Mouse (Mus musculus) liver, embryonic 13.5 days (tissue): ENCODE results near the gene Mtcl1. TPM values are rescaled to one million over a fixed set of nuclear protein-coding genes. Genes with fewer than 3 reads are reported as not detected.

Experiments
- ATAC-seq: fragments of 200-750 bp; cut with Nextera tagmentation; 2 replicates; pipeline ENCODE4 v1.8.0; 2017; ENCODE audit warnings: low read depth, mild to moderate bottlenecking, moderate number of reproducible peaks, moderate library complexity
- DNase-seq: peaks from one replicate; pipeline ENCODE4 v3.0.0; 2022
- H3K27ac ChIP-seq: fragments of 300-500 bp; sonication (generic); 2 replicates; pipeline ENCODE4 v1.5.1; 2015; ENCODE audit warnings: moderate library complexity, mild to moderate bottlenecking, inconsistent platforms
- H3K27me3 ChIP-seq: fragments of 300-500 bp; sonication (generic); 2 replicates; pipeline ENCODE4 v1.6.1; 2015; ENCODE audit warnings: mild to moderate bottlenecking, inconsistent platforms
- H3K36me3 ChIP-seq: fragments of 300-500 bp; sonication (generic); 2 replicates; pipeline ENCODE4 v1.6.1; 2015; ENCODE audit warnings: mild to moderate bottlenecking, inconsistent platforms
- H3K4me1 ChIP-seq: fragments of 300-500 bp; sonication (generic); replicated peaks from 2 replicates; pipeline ENCODE4 v1.6.1; 2015; ENCODE audit warnings: inconsistent platforms
- H3K4me2 ChIP-seq: fragments of 300-500 bp; sonication (generic); 2 replicates; pipeline ENCODE4 v1.6.1; 2015; ENCODE audit warnings: inconsistent platforms, mild to moderate bottlenecking, moderate library complexity
- H3K4me3 ChIP-seq: fragments of 300-500 bp; sonication (generic); replicated peaks from 2 replicates; pipeline ENCODE4 v1.5.1; 2015; ENCODE audit warnings: mild to moderate bottlenecking, inconsistent platforms
- H3K9ac ChIP-seq: fragments of 300-500 bp; sonication (generic); 2 replicates; pipeline ENCODE4 v1.6.1; 2015; ENCODE audit warnings: mild to moderate bottlenecking, inconsistent platforms
- H3K9me3 ChIP-seq: fragments of 300-500 bp; sonication (generic); replicated peaks from 2 replicates; pipeline ENCODE4 v1.6.1; 2016; ENCODE audit warnings: inconsistent platforms
- WGBS: fragments of 180-500 bp; shearing (Covaris S2); methylation state at CpG from one replicate; pipeline ENCODE4 v1.1.7; 2015; ENCODE audit not compliant: insufficient replicate concordance; 5-methylcytosine and 5-hydroxymethylcytosine counted together
- polyA plus RNA-seq: library from polyadenylated mRNA; unstranded; fragments of >200 nt; fragmentation: Nextera tagmentation; extraction: Ambion mirVana; gene quantifications from 2 replicates; pipeline ENCODE4 v1.2.1, GENCODE M21; 2015

Gene Mtcl1
- polyA plus RNA-seq, 1 experiment from 2014 or later: 0.12 TPM

DNA sequence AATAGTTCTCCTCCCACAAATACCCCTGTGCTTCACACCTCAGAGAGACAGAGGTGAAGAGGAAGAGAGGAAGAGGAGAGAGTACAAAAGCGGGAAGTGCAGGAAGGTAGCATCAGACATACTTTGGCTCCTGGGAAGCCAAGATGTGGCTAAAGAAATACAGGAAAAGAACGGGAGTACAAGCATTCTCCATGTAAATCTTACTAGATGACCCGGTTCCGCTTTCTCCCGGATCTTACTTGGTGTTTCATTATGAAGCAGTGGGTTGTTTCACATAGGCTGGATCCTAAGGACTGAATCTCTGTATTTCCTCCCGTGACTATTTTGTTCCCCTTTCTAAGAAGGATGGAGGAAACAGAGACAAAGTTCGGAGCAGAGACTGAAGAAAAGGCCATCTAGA lies 43.9 kb downstream of the Mtcl1 start:
- no peak overlapping the region for H3K9ac ChIP-seq
- H3K27me3 ChIP-seq: peaks cover 8% of the 10 kb centered on the region; the same call in 1 of the 2 replicates
- H3K9me3 ChIP-seq: no peaks in the 10 kb centered on the region
- ATAC-seq: no peak
- no peak overlapping the region for H3K27ac ChIP-seq
- 33% methylated on average over 7 of the region's 7 CpGs for WGBS
- no peaks in the 10 kb centered on the region for H3K4me1 ChIP-seq
- no peak overlapping the region for H3K4me3 ChIP-seq
- no peak overlapping the region for H3K4me2 ChIP-seq
- H3K36me3 ChIP-seq: no peaks in the 10 kb centered on the region
- no peak for DNase-seq

DNA sequence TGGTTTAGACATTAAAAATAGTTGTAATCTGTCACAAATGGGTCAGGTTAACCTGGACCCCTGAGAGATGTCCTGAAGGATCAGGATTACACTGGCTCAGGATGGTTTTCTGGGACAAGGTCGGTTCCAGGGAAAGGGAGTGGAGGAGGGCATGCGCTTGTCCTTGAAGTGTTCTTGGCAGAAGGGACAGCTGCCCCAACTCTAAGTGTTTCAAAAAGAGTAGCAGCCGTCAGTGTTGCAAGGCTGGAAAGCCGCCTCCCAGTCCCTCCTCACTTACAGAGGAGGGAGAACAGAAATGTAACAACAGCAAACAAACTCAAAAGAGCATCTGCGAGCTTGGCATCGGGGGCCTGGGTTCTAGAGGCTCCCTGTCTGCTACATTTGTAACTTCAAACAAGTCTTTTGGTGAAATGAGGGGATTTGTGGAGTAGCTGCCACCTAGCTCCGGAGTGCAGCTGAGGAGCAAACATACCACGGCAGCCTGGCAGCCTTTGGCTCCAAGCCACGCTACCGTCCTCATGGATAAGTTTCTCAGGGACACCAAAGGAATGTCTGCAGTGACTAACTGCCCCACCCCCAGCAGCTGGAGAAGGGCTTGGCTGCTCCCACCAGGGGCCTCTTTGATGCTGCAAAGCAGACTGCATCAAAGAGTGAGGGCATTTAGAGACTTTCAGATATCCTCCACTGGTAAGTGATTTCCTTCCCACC lies 44.5 kb downstream of the Mtcl1 start:
- H3K27me3 ChIP-seq: peaks cover 8% of the 10 kb centered on the region; the same call in 1 of the 2 replicates
- no peak overlapping the region for H3K4me2 ChIP-seq
- H3K4me3 ChIP-seq: no peak overlapping the region
- WGBS: 19% methylated on average over 10 of the region's 10 CpGs
- no peaks in the 10 kb centered on the region for H3K36me3 ChIP-seq
- ATAC-seq: no peak
- DNase-seq: no peak
- H3K27ac ChIP-seq: no peak overlapping the region
- H3K9me3 ChIP-seq: no peaks in the 10 kb centered on the region
- H3K4me1 ChIP-seq: no peaks in the 10 kb centered on the region
- no peak overlapping the region for H3K9ac ChIP-seq

DNA sequence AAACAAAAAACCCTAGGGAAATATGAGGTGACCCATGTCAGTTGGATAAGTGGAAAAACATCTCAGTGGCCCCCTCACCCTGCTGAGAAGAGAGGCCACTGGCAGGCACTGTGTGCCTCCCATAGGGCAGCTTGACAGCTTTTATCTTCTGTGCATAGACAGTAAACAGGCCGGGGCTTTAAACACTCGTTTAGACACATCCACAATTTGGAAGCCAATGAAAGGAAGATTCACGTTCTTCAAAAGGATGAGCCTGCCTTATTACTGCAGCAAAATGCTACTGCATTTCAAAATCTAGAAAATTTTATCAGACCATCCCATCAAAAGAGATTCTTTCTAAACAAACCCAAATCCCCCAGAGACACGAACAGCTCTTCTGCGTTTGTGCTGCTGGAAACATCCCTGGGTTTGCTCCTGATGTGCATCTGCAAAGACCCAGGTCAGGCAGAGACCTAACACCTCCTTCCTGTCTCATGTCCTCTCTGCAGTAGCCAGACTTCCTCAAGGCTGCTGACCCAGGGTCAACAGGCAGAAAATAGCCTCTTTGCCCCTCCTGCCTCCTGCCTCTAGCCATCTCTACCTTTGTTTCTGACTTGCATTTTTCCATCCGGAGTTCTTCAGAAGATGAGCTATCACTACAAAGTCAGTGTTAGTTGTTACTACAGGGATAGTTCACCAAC lies 46.6 kb downstream of the Mtcl1 start:
- Histone ChIP-seq H3K9me3 (no peaks in the 10 kb centered on the region), H3K4me3 (no peak overlapping the region), H3K27ac (no peak overlapping the region), H3K4me1 (no peaks in the 10 kb centered on the region), H3K9ac (no peak overlapping the region), H3K27me3 (peaks cover 8% of the 10 kb centered on the region; the same call in 1 of the 2 replicates), H3K36me3 (no peaks in the 10 kb centered on the region), H3K4me2 (no peak overlapping the region)
- DNase-seq (no peak), ATAC-seq (no peak)
- WGBS: 22% methylated on average over 6 of the region's 6 CpGs

DNA sequence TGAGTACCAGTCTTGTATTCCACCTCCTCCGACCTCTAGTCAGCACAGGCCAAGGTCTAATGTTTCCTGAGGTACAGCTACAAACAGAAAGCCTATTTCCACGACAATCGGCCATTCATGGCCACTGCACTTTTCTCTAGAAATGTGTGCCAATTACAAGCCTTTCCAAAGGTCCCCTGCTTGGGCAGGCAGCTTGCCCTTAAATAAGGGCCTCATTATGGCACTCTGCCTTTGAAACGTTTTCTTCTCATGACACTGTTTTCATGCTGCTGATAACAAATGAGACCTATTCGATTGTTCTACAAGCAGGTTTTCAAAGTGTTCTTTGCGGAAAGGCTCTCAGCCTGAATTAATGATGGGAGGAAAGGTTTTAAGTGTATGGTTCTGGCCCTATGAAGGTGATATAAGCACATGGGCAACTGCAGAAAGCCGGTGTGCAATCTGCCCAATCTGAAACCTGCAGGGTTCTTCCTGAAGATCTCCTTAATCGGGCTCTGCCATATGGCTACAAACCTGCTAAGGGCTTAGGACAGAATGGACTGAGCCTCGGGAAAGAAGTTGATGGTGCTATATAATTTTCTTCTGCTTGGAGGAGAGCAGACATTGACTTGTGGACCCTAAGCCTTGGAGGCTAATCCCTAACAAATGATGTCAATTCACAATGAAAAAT lies 47.8 kb downstream of the Mtcl1 start:
- Histone ChIP-seq H3K4me2 (no peak overlapping the region), H3K36me3 (no peaks in the 10 kb centered on the region), H3K4me1 (no peaks in the 10 kb centered on the region), H3K9me3 (no peaks in the 10 kb centered on the region), H3K9ac (no peak overlapping the region), H3K27ac (no peak overlapping the region), H3K4me3 (no peak overlapping the region), H3K27me3 (peaks cover 8% of the 10 kb centered on the region; the same call in 1 of the 2 replicates)
- ATAC-seq (no peak), DNase-seq (no peak)
- WGBS: 58% methylated on average over 9 of the region's 9 CpGs

DNA sequence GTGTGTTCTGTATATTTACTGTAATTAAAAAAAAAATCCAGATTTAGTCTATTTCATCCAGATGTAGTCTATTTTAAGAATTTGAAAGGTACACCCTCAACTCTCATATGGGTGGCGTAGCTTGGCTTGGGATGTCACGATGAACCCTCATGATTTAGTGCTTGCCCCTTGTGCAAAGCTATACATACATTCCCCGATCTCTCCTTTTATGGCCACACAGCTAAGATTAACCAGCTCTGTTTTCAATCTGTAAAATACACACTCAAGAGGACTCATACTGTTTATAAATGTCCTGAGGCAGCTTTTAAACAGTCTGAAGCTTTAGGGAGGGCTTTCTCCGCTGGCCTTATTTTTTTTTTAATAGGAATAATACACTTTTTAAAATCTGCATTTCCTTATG lies 49.8 kb downstream of the Mtcl1 start:
- peaks cover 3% of the 10 kb centered on the region; the same call in 1 of the 2 replicates for H3K27me3 ChIP-seq
- H3K9me3 ChIP-seq: peaks cover 5% of the 10 kb centered on the region; the same call in 1 of the 2 replicates
- DNase-seq (no peak), ATAC-seq (no peak)
- 75% methylated on average over 4 of the region's 4 CpGs for WGBS
- H3K27ac ChIP-seq: no peak overlapping the region
- no peak overlapping the region for H3K4me3 ChIP-seq
- no peak overlapping the region for H3K4me2 ChIP-seq
- no peaks in the 10 kb centered on the region for H3K4me1 ChIP-seq
- H3K9ac ChIP-seq: no peak overlapping the region
- no peaks in the 10 kb centered on the region for H3K36me3 ChIP-seq

DNA sequence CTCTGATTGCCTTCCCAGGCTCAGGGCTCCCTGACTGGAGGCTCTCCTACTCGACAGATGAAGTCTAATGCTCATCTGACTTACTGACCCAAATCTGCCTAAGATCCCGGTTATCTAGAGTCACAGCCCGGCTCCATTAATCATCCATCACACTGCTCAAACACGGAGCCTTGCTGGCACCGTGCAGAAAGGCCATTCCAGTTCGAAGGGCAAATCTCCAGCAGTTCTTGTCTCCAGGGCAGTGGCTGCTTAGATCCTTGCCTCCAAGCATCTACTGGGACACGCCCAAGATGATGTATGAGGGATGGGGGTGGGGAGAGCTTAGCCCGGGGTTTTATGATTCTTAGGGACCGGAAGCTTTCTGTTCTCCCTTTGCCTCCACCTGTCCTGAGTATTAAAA lies 55.0 kb downstream of the Mtcl1 start:
- DNase-seq (no peak), ATAC-seq (no peak)
- Histone ChIP-seq H3K4me2 (no peak overlapping the region), H3K9ac (no peak overlapping the region), H3K9me3 (peaks cover 5% of the 10 kb centered on the region; the same call in 1 of the 2 replicates), H3K27ac (no peak overlapping the region), H3K27me3 (no peaks in the 10 kb centered on the region), H3K36me3 (no peaks in the 10 kb centered on the region), H3K4me3 (no peak overlapping the region), H3K4me1 (no peaks in the 10 kb centered on the region)
- 61% methylated on average over 9 of the region's 9 CpGs for WGBS

DNA sequence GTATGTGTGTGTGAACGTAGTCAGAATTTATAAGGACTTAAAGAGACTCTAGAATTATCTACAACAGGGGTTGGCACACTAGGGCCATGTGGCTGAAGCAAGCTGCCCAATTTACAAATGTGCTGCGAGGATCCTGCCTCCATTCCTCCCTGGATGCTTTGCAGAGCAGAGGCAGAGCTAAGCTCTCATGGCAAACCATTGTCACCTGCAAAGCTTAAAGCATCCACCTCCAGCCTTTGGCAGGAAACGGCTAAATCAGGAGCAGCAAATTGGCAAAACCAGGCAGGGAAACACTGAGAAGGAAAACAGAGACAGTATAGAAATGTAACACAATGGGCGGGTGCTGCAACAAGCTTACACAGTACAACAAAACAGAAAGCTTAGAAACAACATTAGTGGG lies 61.2 kb downstream of the Mtcl1 start:
- no peak overlapping the region for H3K4me3 ChIP-seq
- DNase-seq: no peak
- H3K36me3 ChIP-seq: no peaks in the 10 kb centered on the region
- 58% methylated on average over 4 of the region's 4 CpGs for WGBS
- no peak for ATAC-seq
- H3K9ac ChIP-seq: no peak overlapping the region
- H3K4me1 ChIP-seq: no peaks in the 10 kb centered on the region
- H3K27ac ChIP-seq: no peak overlapping the region
- H3K4me2 ChIP-seq: no peak overlapping the region
- H3K27me3 ChIP-seq: no peaks in the 10 kb centered on the region
- no peaks in the 10 kb centered on the region for H3K9me3 ChIP-seq

DNA sequence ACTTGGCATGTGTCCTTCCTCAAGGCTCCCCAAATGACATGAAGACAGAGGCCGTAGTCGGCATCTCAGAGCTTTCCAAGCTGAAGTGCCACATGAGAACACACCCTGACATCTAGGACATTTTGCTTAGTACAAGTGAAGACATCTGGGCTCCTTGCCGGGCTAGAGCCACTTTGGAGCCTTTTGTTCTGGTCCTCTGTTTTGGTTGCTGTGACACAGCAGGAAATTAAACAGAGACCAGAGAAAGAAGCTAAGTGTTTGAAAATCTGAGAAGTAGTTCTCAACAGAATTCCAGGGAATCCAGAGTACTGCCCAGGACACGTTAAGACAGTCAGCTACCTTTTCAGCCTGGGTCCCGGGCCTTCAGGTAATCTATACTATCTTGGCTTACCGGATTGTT lies 68.2 kb downstream of the Mtcl1 start:
- WGBS: 71% methylated on average over 6 of the region's 6 CpGs
- H3K27ac ChIP-seq: no peak overlapping the region
- no peak overlapping the region for H3K4me3 ChIP-seq
- no peaks in the 10 kb centered on the region for H3K36me3 ChIP-seq
- DNase-seq: no peak
- H3K9me3 ChIP-seq: no peaks in the 10 kb centered on the region
- H3K4me1 ChIP-seq: no peaks in the 10 kb centered on the region
- no peak overlapping the region for H3K4me2 ChIP-seq
- ATAC-seq: no peak
- H3K9ac ChIP-seq: no peak overlapping the region
- H3K27me3 ChIP-seq: no peaks in the 10 kb centered on the region

DNA sequence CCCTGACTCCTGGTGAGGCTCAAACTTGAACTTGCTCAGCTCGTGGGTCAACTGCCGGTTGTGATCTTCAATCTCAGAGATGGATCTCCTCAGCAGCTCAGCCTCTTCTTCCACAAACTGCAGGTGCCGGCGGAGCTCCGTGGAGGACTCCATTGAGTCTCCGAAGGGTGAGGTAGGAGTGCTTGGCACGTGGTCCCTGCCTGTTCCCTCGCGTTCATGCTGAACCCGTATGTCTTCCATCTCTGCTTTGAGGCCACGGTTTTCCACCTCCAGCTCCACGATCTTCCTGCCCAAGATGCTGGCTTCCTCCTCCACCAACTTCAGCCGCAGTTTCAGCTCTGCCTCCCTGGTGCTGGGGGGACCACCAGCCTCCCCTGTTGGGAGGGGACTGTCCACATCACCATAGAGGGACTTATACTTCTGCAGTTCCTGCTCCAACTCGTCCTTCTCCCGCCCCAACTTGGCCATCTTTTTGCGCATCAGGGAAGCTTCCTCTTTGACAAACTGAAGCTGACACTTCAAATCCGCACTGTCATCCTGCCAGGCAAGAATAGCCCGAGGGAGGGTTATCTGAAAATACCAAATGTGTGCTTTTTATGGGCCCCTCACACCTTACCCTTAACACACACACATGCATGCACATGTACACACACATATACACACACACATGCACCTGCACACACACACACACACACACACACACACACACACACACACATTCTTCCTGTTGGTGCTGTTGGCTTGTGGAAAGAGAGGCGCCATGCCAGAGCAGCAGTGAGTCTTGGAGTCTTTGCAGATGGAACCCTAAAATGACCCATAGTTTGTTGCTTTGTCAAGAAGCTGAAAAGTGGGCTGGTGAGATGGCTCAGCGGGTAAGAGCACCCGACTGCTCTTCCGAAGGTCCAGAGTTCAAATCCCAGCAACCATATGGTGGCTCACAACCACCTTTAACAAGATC lies 69.4 kb downstream of the Mtcl1 start:
- no peaks in the 10 kb centered on the region for H3K36me3 ChIP-seq

DNA sequence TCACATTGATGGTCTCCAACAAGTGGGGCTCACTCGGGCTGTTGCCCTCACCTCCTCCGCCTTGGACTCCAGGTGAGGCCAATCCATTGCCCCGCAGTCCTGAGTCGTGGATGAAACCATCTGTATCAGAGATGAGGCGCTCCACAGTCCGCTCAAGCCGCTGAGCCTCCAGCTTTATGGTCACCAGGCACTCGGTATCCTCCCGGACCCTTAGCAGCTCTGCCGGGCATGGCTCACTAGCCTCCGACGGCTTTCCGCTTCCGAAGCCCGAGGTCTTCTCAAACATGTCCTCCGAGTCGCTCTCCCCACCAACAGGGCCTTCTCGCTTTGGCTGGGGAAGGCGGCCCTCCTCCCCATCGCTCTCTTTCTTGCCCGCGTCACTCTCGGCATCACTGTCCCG lies 70.2 kb downstream of the Mtcl1 start:
- H3K9me3 ChIP-seq: no peaks in the 10 kb centered on the region
- H3K27ac ChIP-seq: no peak overlapping the region
- H3K4me1 ChIP-seq: no peaks in the 10 kb centered on the region
- no peaks in the 10 kb centered on the region for H3K27me3 ChIP-seq
- WGBS: 88% methylated on average over 24 of the region's 24 CpGs
- no peak overlapping the region for H3K4me2 ChIP-seq
- ATAC-seq: no peak
- H3K9ac ChIP-seq: no peak overlapping the region
- DNase-seq: no peak
- H3K4me3 ChIP-seq: no peak overlapping the region
- H3K36me3 ChIP-seq: no peaks in the 10 kb centered on the region

More for the DNA sequence above, 69.4 kb downstream of the Mtcl1 start:
- no peak overlapping the region for H3K4me2 ChIP-seq
- 63% methylated on average over 22 of the region's 22 CpGs for WGBS
- H3K27me3 ChIP-seq: no peaks in the 10 kb centered on the region
- DNase-seq: no peak
- no peaks in the 10 kb centered on the region for H3K4me1 ChIP-seq
- H3K27ac ChIP-seq: no peak overlapping the region
- no peak overlapping the region for H3K9ac ChIP-seq
- no peak for ATAC-seq
- H3K4me3 ChIP-seq: no peak overlapping the region
- H3K9me3 ChIP-seq: no peaks in the 10 kb centered on the region

DNA sequence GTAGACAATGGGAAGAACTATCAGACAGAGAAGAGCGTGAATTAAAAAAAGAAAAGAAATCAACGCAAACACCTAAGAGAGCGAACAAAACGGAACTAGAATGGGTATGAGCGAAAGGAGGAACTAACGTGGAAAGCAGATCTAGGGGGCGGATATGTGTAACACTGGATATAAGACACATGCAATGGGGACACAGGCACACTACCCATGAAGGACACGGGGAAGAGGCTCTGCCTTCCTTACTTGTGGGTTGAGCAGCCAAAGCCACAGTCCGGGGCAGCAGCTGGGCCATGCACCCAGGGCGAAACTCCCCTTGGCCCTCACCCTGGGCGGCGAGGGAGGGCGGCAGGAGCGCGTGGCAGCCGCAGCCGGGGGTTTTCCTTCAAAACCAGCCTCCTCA lies 71.4 kb downstream of the Mtcl1 start:
- H3K27ac ChIP-seq: no peak overlapping the region
- no peak overlapping the region for H3K9ac ChIP-seq
- no peaks in the 10 kb centered on the region for H3K27me3 ChIP-seq
- no peak overlapping the region for H3K4me2 ChIP-seq
- H3K4me1 ChIP-seq: no peaks in the 10 kb centered on the region
- no peak overlapping the region for H3K4me3 ChIP-seq
- no peaks in the 10 kb centered on the region for H3K9me3 ChIP-seq
- WGBS: 65% methylated on average over 17 of the region's 17 CpGs
- H3K36me3 ChIP-seq: no peaks in the 10 kb centered on the region
- ATAC-seq (no peak), DNase-seq (no peak)
